Mouse (Mus musculus) layer of hippocampus, postnatal 36 days (tissue): ENCODE results near the gene G430095P16Rik. TPM values are rescaled to one million over a fixed set of nuclear protein-coding genes. Genes with fewer than 3 reads are reported as not detected.
A peak's percentile ranks its signal among the peaks of the same experiment; 100 is the strongest.

ENCODE experiments used
- DNase-seq, 2 experiments: peaks; one replicate each; pipeline ENCODE4 v3.0.0; 2022
- total RNA-seq, 2 experiments: library from RNA; stranded (reverse); gene quantifications; 2 replicates each; pipeline ENCODE4 v1.2.3; 2021

G430095P16Rik gene
- total RNA-seq, 2 experiments from 2014 or later, result not detected

GRCm38 (mm10) chr8:84703466-84704249 is 19.1 kb upstream of the G430095P16Rik start:
- no peak for DNase-seq

- DNase-seq, result peak in 1 of 2 experiments; percentile 76
Measured at GRCm38 (mm10) chr8:84704356-84704755, 18.5 kb upstream of the G430095P16Rik start.

GRCm38 (mm10) chr8:84704867-84705831 is 17.7 kb upstream of the G430095P16Rik start:
- no peak for DNase-seq

- DNase-seq, result no peak
Measured at GRCm38 (mm10) chr8:84705960-84706359, 16.8 kb upstream of the G430095P16Rik start.

GRCm38 (mm10) chr8:84706610-84707266 is 16.1 kb upstream of the G430095P16Rik start:
- DNase-seq, result no peak

- no peak for DNase-seq
Measured at GRCm38 (mm10) chr8:84707267-84707883, 15.4 kb upstream of the G430095P16Rik start.

- DNase-seq, result no peak
Measured at GRCm38 (mm10) chr8:84708071-84708541, 14.7 kb upstream of the G430095P16Rik start.

- DNase-seq, result peak; percentile 85 to 88
Measured at GRCm38 (mm10) chr8:84708774-84709475, 13.9 kb upstream of the G430095P16Rik start.

- DNase-seq, result no peak
Measured at GRCm38 (mm10) chr8:84709931-84710330, 12.9 kb upstream of the G430095P16Rik start.

GRCm38 (mm10) chr8:84711312-84711711 is 11.5 kb upstream of the G430095P16Rik start:
- no peak for DNase-seq

GRCm38 (mm10) chr8:84711933-84712758 is 10.7 kb upstream of the G430095P16Rik start:
- no peak for DNase-seq

- no peak for DNase-seq
Measured at GRCm38 (mm10) chr8:84712759-84713120, 10.1 kb upstream of the G430095P16Rik start.

GRCm38 (mm10) chr8:84713381-84713780 is 9.4 kb upstream of the G430095P16Rik start:
- no peak for DNase-seq

GRCm38 (mm10) chr8:84714161-84714560 is 8.6 kb upstream of the G430095P16Rik start:
- no peak for DNase-seq

GRCm38 (mm10) chr8:84715893-84716468 is 6.8 kb upstream of the G430095P16Rik start:
- DNase-seq, result no peak

GRCm38 (mm10) chr8:84716790-84717189 is 6.0 kb upstream of the G430095P16Rik start:
- no peak for DNase-seq

GRCm38 (mm10) chr8:84718476-84718875 is 4.3 kb upstream of the G430095P16Rik start:
- DNase-seq, result no peak

GRCm38 (mm10) chr8:84718959-84719690 is 3.7 kb upstream of the G430095P16Rik start:
- no peak for DNase-seq

- no peak for DNase-seq
Measured at GRCm38 (mm10) chr8:84722530-84722849, 317 bp upstream of the G430095P16Rik start.

- DNase-seq, result no peak
Measured at GRCm38 (mm10) chr8:84723571-84723900, 729 bp downstream of the G430095P16Rik start.
